Mouse (Mus musculus): ENCODE data around the gene Pik3r3. TPM values are rescaled to one million over a fixed set of nuclear protein-coding genes. Genes with fewer than 3 reads are reported as not detected.
"Not testable (repeated sequence)": the region's sequence is repeated elsewhere in the genome, so short reads cannot be mapped to it uniquely, and the experiment has no call there.

The Pik3r3 gene
- polyA plus RNA-seq, 1 experiment from 2014 or later, result 83.3 TPM

- Histone ChIP-seq H3K4me2 (ENCODE audit: low read length) (no peak overlapping the region), H3K9me3 (ENCODE audit: control insufficient read depth, low read length) (no peaks in the 10 kb centered on the region)
Measured at GRCm38 (mm10) chr4:116244240-116244639, 22.8 kb downstream of the Pik3r3 start.

GRCm38 (mm10) chr4:116245926-116246325, 24.5 kb downstream of the Pik3r3 start:
- not testable (repeated sequence) for H3K4me2 ChIP-seq (ENCODE audit: low read length); H3K27ac ChIP-seq (ENCODE audit: low read length); H3K4me3 ChIP-seq (replicated peaks; ENCODE audit: low read length); ATAC-seq; H3K4me1 ChIP-seq (replicated peaks; ENCODE audit: control insufficient read depth, insufficient read depth, low read length); H3K9ac ChIP-seq (replicated peaks; ENCODE audit: low read depth, low read length); H3K9me3 ChIP-seq (ENCODE audit: control insufficient read depth, low read length); H3K36me3 ChIP-seq (ENCODE audit: control insufficient read depth, insufficient read depth); H3K27me3 ChIP-seq (replicated peaks; ENCODE audit: control insufficient read depth, insufficient read depth, low read length)
- 53% methylated on average over 3 of the region's 3 CpGs for WGBS

More at GRCm38 (mm10) chr4:116244240-116244639, 22.8 kb downstream of the Pik3r3 start:
- no peak for ATAC-seq
- H3K9ac ChIP-seq (replicated peaks; ENCODE audit: low read depth, low read length), result no peak overlapping the region
- peaks cover under 1% of the 10 kb centered on the region; the same call in 1 of the 2 replicates for H3K36me3 ChIP-seq (ENCODE audit: control insufficient read depth, insufficient read depth)
- no peak overlapping the region for H3K4me3 ChIP-seq (replicated peaks; ENCODE audit: low read length)
- H3K4me1 ChIP-seq (replicated peaks; ENCODE audit: control insufficient read depth, insufficient read depth, low read length), result no peaks in the 10 kb centered on the region
- WGBS, result 78% methylated on average over 2 of the region's 2 CpGs
- H3K27me3 ChIP-seq (replicated peaks; ENCODE audit: control insufficient read depth, insufficient read depth, low read length), result no peaks in the 10 kb centered on the region
- H3K27ac ChIP-seq (ENCODE audit: low read length), result no peak overlapping the region

GRCm38 (mm10) chr4:116249986-116250385, 28.6 kb downstream of the Pik3r3 start:
- ATAC-seq, result no peak
- no peaks in the 10 kb centered on the region for H3K27me3 ChIP-seq (replicated peaks; ENCODE audit: control insufficient read depth, insufficient read depth, low read length)
- H3K4me1 ChIP-seq (replicated peaks; ENCODE audit: control insufficient read depth, insufficient read depth, low read length), result no peaks in the 10 kb centered on the region
- H3K9me3 ChIP-seq (ENCODE audit: control insufficient read depth, low read length), result no peaks in the 10 kb centered on the region
- 97% methylated on average over 3 of the region's 3 CpGs for WGBS
- no peak overlapping the region for H3K9ac ChIP-seq (replicated peaks; ENCODE audit: low read depth, low read length)
- no peaks in the 10 kb centered on the region for H3K36me3 ChIP-seq (ENCODE audit: control insufficient read depth, insufficient read depth)
- H3K4me3 ChIP-seq (replicated peaks; ENCODE audit: low read length), result no peak overlapping the region
- H3K4me2 ChIP-seq (ENCODE audit: low read length), result no peak overlapping the region
- H3K27ac ChIP-seq (ENCODE audit: low read length), result no peak overlapping the region

- Histone ChIP-seq H3K4me3 (replicated peaks; ENCODE audit: low read length) (no peak overlapping the region), H3K27ac (ENCODE audit: low read length) (no peak overlapping the region), H3K36me3 (ENCODE audit: control insufficient read depth, insufficient read depth) (peaks cover 12% of the 10 kb centered on the region), H3K9me3 (ENCODE audit: control insufficient read depth, low read length) (no peaks in the 10 kb centered on the region; the same call in 1 of the 2 replicates), H3K9ac (replicated peaks; ENCODE audit: low read depth, low read length) (no peak overlapping the region), H3K4me2 (ENCODE audit: low read length) (no peak overlapping the region), H3K27me3 (replicated peaks; ENCODE audit: control insufficient read depth, insufficient read depth, low read length) (no peaks in the 10 kb centered on the region), H3K4me1 (replicated peaks; ENCODE audit: control insufficient read depth, insufficient read depth, low read length) (no peaks in the 10 kb centered on the region)
- WGBS, result 93% methylated on average over 6 of the region's 6 CpGs
- ATAC-seq, result no peak
Measured at GRCm38 (mm10) chr4:116268220-116268619, 46.8 kb downstream of the Pik3r3 start.

- Histone ChIP-seq H3K4me3 (replicated peaks; ENCODE audit: low read length) (no peak overlapping the region), H3K9ac (replicated peaks; ENCODE audit: low read depth, low read length) (no peak overlapping the region), H3K4me2 (ENCODE audit: low read length) (no peak overlapping the region), H3K36me3 (ENCODE audit: control insufficient read depth, insufficient read depth) (peaks cover 24% of the 10 kb centered on the region), H3K9me3 (ENCODE audit: control insufficient read depth, low read length) (no peaks in the 10 kb centered on the region), H3K4me1 (replicated peaks; ENCODE audit: control insufficient read depth, insufficient read depth, low read length) (no peaks in the 10 kb centered on the region), H3K27ac (ENCODE audit: low read length) (no peak overlapping the region), H3K27me3 (replicated peaks; ENCODE audit: control insufficient read depth, insufficient read depth, low read length) (no peaks in the 10 kb centered on the region)
- 74% methylated on average over 2 of the region's 2 CpGs for WGBS
- no peak for ATAC-seq
Measured at GRCm38 (mm10) chr4:116282211-116282610, 60.8 kb downstream of the Pik3r3 start.

GRCm38 (mm10) chr4:116291561-116291960, 70.1 kb downstream of the Pik3r3 start:
- peaks cover 47% of the 10 kb centered on the region for H3K36me3 ChIP-seq (ENCODE audit: control insufficient read depth, insufficient read depth)
- no peak for ATAC-seq
- WGBS, result 85% methylated on average over 6 of the region's 6 CpGs

GRCm38 (mm10) chr4:116293296-116293695, 71.9 kb downstream of the Pik3r3 start:
- H3K27me3 ChIP-seq (replicated peaks; ENCODE audit: control insufficient read depth, insufficient read depth, low read length), result no peaks in the 10 kb centered on the region
- H3K4me2 ChIP-seq (ENCODE audit: low read length), result no peak overlapping the region
- WGBS, result 86% methylated on average over 12 of the region's 12 CpGs
- H3K27ac ChIP-seq (ENCODE audit: low read length), result no peak overlapping the region
- H3K9ac ChIP-seq (replicated peaks; ENCODE audit: low read depth, low read length), result no peak overlapping the region
- H3K4me1 ChIP-seq (replicated peaks; ENCODE audit: control insufficient read depth, insufficient read depth, low read length), result no peaks in the 10 kb centered on the region
- H3K9me3 ChIP-seq (ENCODE audit: control insufficient read depth, low read length), result no peaks in the 10 kb centered on the region
- no peak overlapping the region for H3K4me3 ChIP-seq (replicated peaks; ENCODE audit: low read length)
- no peak for ATAC-seq
- H3K36me3 ChIP-seq (ENCODE audit: control insufficient read depth, insufficient read depth), result peaks cover 39% of the 10 kb centered on the region

More at GRCm38 (mm10) chr4:116291561-116291960, 70.1 kb downstream of the Pik3r3 start:
- H3K4me3 ChIP-seq (replicated peaks; ENCODE audit: low read length), result no peak overlapping the region
- H3K9me3 ChIP-seq (ENCODE audit: control insufficient read depth, low read length), result no peaks in the 10 kb centered on the region
- H3K9ac ChIP-seq (replicated peaks; ENCODE audit: low read depth, low read length), result no peak overlapping the region
- H3K4me2 ChIP-seq (ENCODE audit: low read length), result no peak overlapping the region
- no peaks in the 10 kb centered on the region for H3K27me3 ChIP-seq (replicated peaks; ENCODE audit: control insufficient read depth, insufficient read depth, low read length)
- no peaks in the 10 kb centered on the region for H3K4me1 ChIP-seq (replicated peaks; ENCODE audit: control insufficient read depth, insufficient read depth, low read length)
- no peak overlapping the region for H3K27ac ChIP-seq (ENCODE audit: low read length)

- H3K36me3 ChIP-seq (ENCODE audit: control insufficient read depth, insufficient read depth), result peaks cover 27% of the 10 kb centered on the region
- no peaks in the 10 kb centered on the region for H3K4me1 ChIP-seq (replicated peaks; ENCODE audit: control insufficient read depth, insufficient read depth, low read length)
- no peak overlapping the region for H3K4me3 ChIP-seq (replicated peaks; ENCODE audit: low read length)
- 77% methylated on average over 4 of the region's 4 CpGs for WGBS
- H3K27me3 ChIP-seq (replicated peaks; ENCODE audit: control insufficient read depth, insufficient read depth, low read length), result no peaks in the 10 kb centered on the region
- no peak overlapping the region for H3K27ac ChIP-seq (ENCODE audit: low read length)
- no peak overlapping the region for H3K4me2 ChIP-seq (ENCODE audit: low read length)
- no peak for ATAC-seq
- H3K9ac ChIP-seq (replicated peaks; ENCODE audit: low read depth, low read length), result no peak overlapping the region
- no peaks in the 10 kb centered on the region for H3K9me3 ChIP-seq (ENCODE audit: control insufficient read depth, low read length)
Measured at GRCm38 (mm10) chr4:116300878-116301355, 79.5 kb downstream of the Pik3r3 start.

- peaks cover 45% of the 10 kb centered on the region for H3K36me3 ChIP-seq (ENCODE audit: control insufficient read depth, insufficient read depth)
- H3K4me1 ChIP-seq (replicated peaks; ENCODE audit: control insufficient read depth, insufficient read depth, low read length), result no peaks in the 10 kb centered on the region
- ATAC-seq, result no peak
- H3K4me3 ChIP-seq (replicated peaks; ENCODE audit: low read length), result no peak overlapping the region
- WGBS, result 0% methylated on average over 1 of the region's 1 CpGs
- no peak overlapping the region for H3K4me2 ChIP-seq (ENCODE audit: low read length)
- no peak overlapping the region for H3K9ac ChIP-seq (replicated peaks; ENCODE audit: low read depth, low read length)
- no peaks in the 10 kb centered on the region for H3K9me3 ChIP-seq (ENCODE audit: control insufficient read depth, low read length)
- no peaks in the 10 kb centered on the region for H3K27me3 ChIP-seq (replicated peaks; ENCODE audit: control insufficient read depth, insufficient read depth, low read length)
- no peak overlapping the region for H3K27ac ChIP-seq (ENCODE audit: low read length)
Measured at GRCm38 (mm10) chr4:116304551-116304950, 83.1 kb downstream of the Pik3r3 start.

- peaks cover 42% of the 10 kb centered on the region for H3K36me3 ChIP-seq (ENCODE audit: control insufficient read depth, insufficient read depth)
- WGBS, result 90% methylated on average over 4 of the region's 4 CpGs
- no peak for ATAC-seq
- H3K27ac ChIP-seq (ENCODE audit: low read length), result no peak overlapping the region
- no peak overlapping the region for H3K9ac ChIP-seq (replicated peaks; ENCODE audit: low read depth, low read length)
- no peaks in the 10 kb centered on the region for H3K9me3 ChIP-seq (ENCODE audit: control insufficient read depth, low read length)
- H3K4me3 ChIP-seq (replicated peaks; ENCODE audit: low read length), result no peak overlapping the region
- H3K4me1 ChIP-seq (replicated peaks; ENCODE audit: control insufficient read depth, insufficient read depth, low read length), result no peaks in the 10 kb centered on the region
- H3K4me2 ChIP-seq (ENCODE audit: low read length), result no peak overlapping the region
- H3K27me3 ChIP-seq (replicated peaks; ENCODE audit: control insufficient read depth, insufficient read depth, low read length), result no peaks in the 10 kb centered on the region
Measured at GRCm38 (mm10) chr4:116317575-116317974, 96.2 kb downstream of the Pik3r3 start.

Data from forebrain, embryonic 16.5 days (tissue).